Mouse (Mus musculus): Measurements from ENCODE around the gene Nxpe3. TPM values are rescaled to one million over a fixed set of nuclear protein-coding genes. Genes with fewer than 3 reads are reported as not detected.
A peak's percentile ranks its signal among the peaks of the same experiment; 100 is the strongest.
"Not testable (repeated sequence)": the region's sequence is repeated elsewhere in the genome, so short reads cannot be mapped to it uniquely, and the experiment has no call there.

Gene Nxpe3
- polyA plus RNA-seq, 1 experiment = 13.1 TPM

GRCm38 (mm10) chr16:55888584-55888960 lies 6.5 kb downstream of the Nxpe3 start:
- H3K27ac ChIP-seq (ENCODE audit: insufficient read depth, low read length) = no peak overlapping the region
- H3K4me3 ChIP-seq (replicated peaks; ENCODE audit: insufficient read depth, low read depth, low read length) = no peak overlapping the region
- no peaks in the 10 kb centered on the region for H3K27me3 ChIP-seq (ENCODE audit: control insufficient read depth, insufficient read depth, low read length)
- H3K4me1 ChIP-seq (ENCODE audit: control insufficient read depth, insufficient read depth, low read length) = no peaks in the 10 kb centered on the region
- no peak for TF ChIP-seq CTCF (IDR thresholded peaks at IDR 0.05; ENCODE audit: borderline replicate concordance, insufficient read depth, low read depth, low read length)
- no peak for TF ChIP-seq POLR2A (IDR thresholded peaks at IDR 0.05; ENCODE audit: borderline replicate concordance, insufficient read depth, low read length)
- no peak for DNase-seq
- 92% methylated on average over 3 of the region's 3 CpGs for WGBS

DNA sequence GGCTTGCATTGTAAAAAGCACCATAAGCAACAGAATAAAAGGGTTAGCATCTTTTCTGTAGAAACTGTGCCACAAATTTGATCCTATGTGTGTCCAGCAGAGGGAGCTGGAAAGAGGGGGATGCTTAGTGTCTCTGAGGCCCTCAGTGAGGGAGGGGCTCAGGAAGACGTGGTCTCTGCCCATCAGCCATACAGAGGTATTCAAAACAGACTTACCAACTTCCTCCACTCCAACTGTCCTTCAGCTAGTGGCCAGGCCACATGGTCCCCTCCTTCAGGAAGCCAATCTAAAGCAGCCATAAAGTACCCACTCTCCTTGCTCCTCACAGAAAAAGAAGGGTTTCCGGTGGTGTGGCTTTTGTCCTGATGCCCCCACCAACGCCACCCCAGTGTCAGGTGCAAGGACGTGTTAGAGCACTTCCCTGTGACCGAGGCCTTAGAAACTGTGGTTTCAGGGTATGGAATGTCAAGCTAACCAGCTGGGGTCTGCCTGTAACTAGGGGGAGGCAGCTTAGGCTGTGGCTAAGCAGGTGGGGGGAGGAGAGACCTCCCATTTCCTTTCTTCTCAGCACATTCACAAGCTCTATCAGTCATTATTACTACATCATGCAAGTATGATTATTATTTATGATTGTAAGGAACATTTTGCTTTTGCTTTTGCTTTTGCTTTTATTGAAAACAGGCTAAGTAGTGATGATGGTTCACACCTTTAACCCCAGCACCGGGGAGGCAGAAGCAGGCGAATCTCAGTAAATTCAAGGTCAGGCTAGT lies 7.1 kb downstream of the Nxpe3 start:
- Histone ChIP-seq H3K4me3 (replicated peaks; ENCODE audit: insufficient read depth, low read depth, low read length) (no peak overlapping the region), H3K27ac (ENCODE audit: insufficient read depth, low read length) (no peak overlapping the region), H3K4me1 (ENCODE audit: control insufficient read depth, insufficient read depth, low read length) (no peaks in the 10 kb centered on the region), H3K27me3 (ENCODE audit: control insufficient read depth, insufficient read depth, low read length) (no peaks in the 10 kb centered on the region)
- 67% methylated on average over 7 of the region's 7 CpGs for WGBS
- no peak for DNase-seq
- TF ChIP-seq CTCF (IDR thresholded peaks at IDR 0.05; ENCODE audit: borderline replicate concordance, insufficient read depth, low read depth, low read length) = peak; percentile 36; the same call in 1 of the 2 replicates
- no peak for TF ChIP-seq POLR2A (IDR thresholded peaks at IDR 0.05; ENCODE audit: borderline replicate concordance, insufficient read depth, low read length)

GRCm38 (mm10) chr16:55884246-55884645 lies 10.8 kb downstream of the Nxpe3 start:
- no peak overlapping the region for H3K4me3 ChIP-seq (replicated peaks; ENCODE audit: insufficient read depth, low read depth, low read length)
- H3K4me1 ChIP-seq (ENCODE audit: control insufficient read depth, insufficient read depth, low read length) = no peaks in the 10 kb centered on the region
- no peak for DNase-seq
- TF ChIP-seq CTCF (IDR thresholded peaks at IDR 0.05; ENCODE audit: borderline replicate concordance, insufficient read depth, low read depth, low read length) (no peak), POLR2A (IDR thresholded peaks at IDR 0.05; ENCODE audit: borderline replicate concordance, insufficient read depth, low read length) (no peak)
- WGBS = 66% methylated on average over 11 of the region's 11 CpGs
- H3K27me3 ChIP-seq (ENCODE audit: control insufficient read depth, insufficient read depth, low read length) = no peaks in the 10 kb centered on the region
- H3K27ac ChIP-seq (ENCODE audit: insufficient read depth, low read length) = no peak overlapping the region

- DNase-seq = no peak
- no peaks in the 10 kb centered on the region for H3K27me3 ChIP-seq (ENCODE audit: control insufficient read depth, insufficient read depth, low read length)
- H3K27ac ChIP-seq (ENCODE audit: insufficient read depth, low read length) = no peak overlapping the region
- H3K4me1 ChIP-seq (ENCODE audit: control insufficient read depth, insufficient read depth, low read length) = no peaks in the 10 kb centered on the region
- no peak overlapping the region for H3K4me3 ChIP-seq (replicated peaks; ENCODE audit: insufficient read depth, low read depth, low read length)
- TF ChIP-seq CTCF (IDR thresholded peaks at IDR 0.05; ENCODE audit: borderline replicate concordance, insufficient read depth, low read depth, low read length) = no peak
- no peak for TF ChIP-seq POLR2A (IDR thresholded peaks at IDR 0.05; ENCODE audit: borderline replicate concordance, insufficient read depth, low read length)
- WGBS = 59% methylated on average over 6 of the region's 6 CpGs
Measured at GRCm38 (mm10) chr16:55876025-55876424, 19.1 kb downstream of the Nxpe3 start.

DNA sequence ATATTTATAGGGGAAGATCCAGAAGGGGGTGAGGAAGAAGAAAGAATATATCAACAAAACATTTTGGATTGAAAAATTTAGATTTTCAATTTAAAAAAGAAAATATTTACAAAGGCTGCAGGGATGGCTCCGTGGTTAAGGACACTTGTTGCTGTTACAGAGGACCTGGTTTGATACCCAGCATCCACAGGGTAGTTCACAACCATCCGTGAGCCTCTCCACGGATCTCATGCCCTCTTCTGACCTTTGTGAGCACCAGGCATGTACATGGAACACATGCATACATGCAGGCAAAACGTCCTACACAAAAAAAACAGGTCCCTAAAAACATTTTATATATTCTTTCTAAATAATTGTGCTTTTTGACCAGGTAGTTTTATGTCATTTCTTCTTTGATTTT lies 31.3 kb downstream of the Nxpe3 start:
- H3K27me3 ChIP-seq (ENCODE audit: control insufficient read depth, insufficient read depth, low read length) = no peaks in the 10 kb centered on the region
- no peak for DNase-seq
- no peak overlapping the region for H3K27ac ChIP-seq (ENCODE audit: insufficient read depth, low read length)
- no peaks in the 10 kb centered on the region for H3K4me1 ChIP-seq (ENCODE audit: control insufficient read depth, insufficient read depth, low read length)
- no peak for TF ChIP-seq POLR2A (IDR thresholded peaks at IDR 0.05; ENCODE audit: borderline replicate concordance, insufficient read depth, low read length)
- TF ChIP-seq CTCF (IDR thresholded peaks at IDR 0.05; ENCODE audit: borderline replicate concordance, insufficient read depth, low read depth, low read length) = no peak
- 72% methylated on average over 4 of the region's 4 CpGs for WGBS
- H3K4me3 ChIP-seq (replicated peaks; ENCODE audit: insufficient read depth, low read depth, low read length) = no peak overlapping the region

- 18% methylated on average over 7 of the region's 7 CpGs for WGBS
- no peak overlapping the region for H3K27ac ChIP-seq (ENCODE audit: insufficient read depth, low read length)
- H3K4me1 ChIP-seq (ENCODE audit: control insufficient read depth, insufficient read depth, low read length) = no peaks in the 10 kb centered on the region
- TF ChIP-seq CTCF (IDR thresholded peaks at IDR 0.05; ENCODE audit: borderline replicate concordance, insufficient read depth, low read depth, low read length) (peak; percentile 91), POLR2A (IDR thresholded peaks at IDR 0.05; ENCODE audit: borderline replicate concordance, insufficient read depth, low read length) (no peak)
- DNase-seq = peak; percentile 58 to 72
- H3K27me3 ChIP-seq (ENCODE audit: control insufficient read depth, insufficient read depth, low read length) = no peaks in the 10 kb centered on the region
- H3K4me3 ChIP-seq (replicated peaks; ENCODE audit: insufficient read depth, low read depth, low read length) = no peak overlapping the region
Measured at GRCm38 (mm10) chr16:55863149-55863815, 31.8 kb downstream of the Nxpe3 start.

GRCm38 (mm10) chr16:55861104-55861503 lies 34.0 kb downstream of the Nxpe3 start:
- no peak for DNase-seq
- no peaks in the 10 kb centered on the region for H3K27me3 ChIP-seq (ENCODE audit: control insufficient read depth, insufficient read depth, low read length)
- no peak overlapping the region for H3K4me3 ChIP-seq (replicated peaks; ENCODE audit: insufficient read depth, low read depth, low read length)
- no peak overlapping the region for H3K27ac ChIP-seq (ENCODE audit: insufficient read depth, low read length)
- TF ChIP-seq CTCF (IDR thresholded peaks at IDR 0.05; ENCODE audit: borderline replicate concordance, insufficient read depth, low read depth, low read length) (no peak), POLR2A (IDR thresholded peaks at IDR 0.05; ENCODE audit: borderline replicate concordance, insufficient read depth, low read length) (no peak)
- H3K4me1 ChIP-seq (ENCODE audit: control insufficient read depth, insufficient read depth, low read length) = no peaks in the 10 kb centered on the region
- 48% methylated on average over 3 of the region's 3 CpGs for WGBS

- H3K4me1 ChIP-seq (ENCODE audit: control insufficient read depth, insufficient read depth, low read length); H3K27ac ChIP-seq (ENCODE audit: insufficient read depth, low read length); DNase-seq; H3K27me3 ChIP-seq (ENCODE audit: control insufficient read depth, insufficient read depth, low read length); H3K4me3 ChIP-seq (replicated peaks; ENCODE audit: insufficient read depth, low read depth, low read length): not testable (repeated sequence)
- WGBS = 95% methylated on average over 4 of the region's 4 CpGs
Measured at GRCm38 (mm10) chr16:55859421-55859820, 35.7 kb downstream of the Nxpe3 start.

Measured in cerebellum, adult 2 months (tissue).